Mouse (Mus musculus) CD4-positive helper T cell, adult 2 months (primary cell): ENCODE results near the gene 1700125H20Rik.
A peak's percentile ranks its signal among the peaks of the same experiment; 100 is the strongest.
"Not testable (repeated sequence)": the region's sequence is repeated elsewhere in the genome, so short reads cannot be mapped to it uniquely, and the experiment has no call there.

Source experiments
- DNase-seq: peaks from one replicate; pipeline ENCODE4 v3.0.0-alpha.2; 2012; ENCODE audit warnings: low read depth, missing footprints, low spot score

1700125H20Rik gene

GRCm38 (mm10) chr11:85170058-85170740, at the start of gene 1700125H20Rik:
TSS of gene 1700125H20Rik (plus strand) at chr11:85170404.
- peak; percentile 76 for DNase-seq

GRCm38 (mm10) chr11:85122073-85122472, 48.1 kb upstream of the 1700125H20Rik start:
- no peak for DNase-seq

GRCm38 (mm10) chr11:85123267-85123992, 46.8 kb upstream of the 1700125H20Rik start:
- DNase-seq, result no peak

GRCm38 (mm10) chr11:85126257-85127102, 43.7 kb upstream of the 1700125H20Rik start:
- DNase-seq, result peak; percentile 75

- no peak for DNase-seq
Measured at GRCm38 (mm10) chr11:85128883-85129282, 41.3 kb upstream of the 1700125H20Rik start.

GRCm38 (mm10) chr11:85131542-85131941, 38.7 kb upstream of the 1700125H20Rik start:
- DNase-seq, result no peak

- DNase-seq, result peak; percentile 36
Measured at GRCm38 (mm10) chr11:85138776-85139474, 31.3 kb upstream of the 1700125H20Rik start.

GRCm38 (mm10) chr11:85139581-85140540, 30.3 kb upstream of the 1700125H20Rik start, which contains the start of gene Usp32:
TSS of gene Usp32 (minus strand) at chr11:85140161.
- DNase-seq, result peak; percentile 99

GRCm38 (mm10) chr11:85152256-85152930, 17.8 kb upstream of the 1700125H20Rik start:
- DNase-seq, result no peak

- no peak for DNase-seq
Measured at GRCm38 (mm10) chr11:85157301-85157700, 12.9 kb upstream of the 1700125H20Rik start.

- not testable (repeated sequence) for DNase-seq
Measured at GRCm38 (mm10) chr11:85163014-85163413, 7.2 kb upstream of the 1700125H20Rik start.

- DNase-seq, result no peak
Measured at GRCm38 (mm10) chr11:85164371-85164770, 5.8 kb upstream of the 1700125H20Rik start.

GRCm38 (mm10) chr11:85167503-85167902, 2.7 kb upstream of the 1700125H20Rik start:
- no peak for DNase-seq

- DNase-seq, result no peak
Measured at GRCm38 (mm10) chr11:85170833-85171232, 629 bp downstream of the 1700125H20Rik start.

- no peak for DNase-seq
Measured at GRCm38 (mm10) chr11:85175941-85176340, 5.7 kb downstream of the 1700125H20Rik start.

GRCm38 (mm10) chr11:85177761-85178160, 7.6 kb downstream of the 1700125H20Rik start:
- no peak for DNase-seq

GRCm38 (mm10) chr11:85178413-85178812, 8.2 kb downstream of the 1700125H20Rik start:
- DNase-seq, result no peak

GRCm38 (mm10) chr11:85182617-85183283, 12.5 kb downstream of the 1700125H20Rik start:
- DNase-seq, result peak; percentile 63

GRCm38 (mm10) chr11:85183284-85183779, 13.1 kb downstream of the 1700125H20Rik start:
- no peak for DNase-seq
